Mouse (Mus musculus): ENCODE measurements around the gene Man1a.

DNA sequence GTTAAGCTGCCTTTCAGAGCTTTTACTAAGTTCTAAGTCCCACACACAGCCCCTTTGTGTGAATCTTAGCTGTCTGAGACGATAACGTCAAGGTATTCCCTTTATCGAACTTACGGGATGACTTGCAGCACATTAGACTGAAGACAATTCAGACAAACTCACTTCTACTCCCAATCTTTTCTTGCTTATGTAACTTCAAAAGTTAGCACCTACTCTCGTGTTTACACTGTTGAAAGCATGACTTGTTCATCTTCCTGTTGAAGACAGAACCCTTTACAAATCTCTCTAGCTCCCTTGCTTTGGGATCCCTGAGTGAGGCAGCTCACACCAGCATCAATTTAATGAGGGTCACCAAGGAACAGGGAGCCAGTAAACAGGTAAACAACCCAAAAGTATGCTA is 5.9 kb downstream of the Man1a start:
- TF ChIP-seq CTCF (conservative IDR thresholded peaks at IDR 0.05; ENCODE audit: low read length) (no peak), POU5F1 (IDR thresholded peaks at IDR 0.05; ENCODE audit: borderline replicate concordance, low read length) (no peak), NANOG (IDR thresholded peaks at IDR 0.05; ENCODE audit: borderline replicate concordance, low read length) (no peak)
